Mouse (Mus musculus) lung, adult 2 months (tissue): ENCODE results near the gene Chp1.

Experiments
- CTCF ChIP-seq: fragments of 200-500 bp; IDR thresholded peaks from 2 replicates; pipeline ENCODE4 v1.5.1; 2011; ENCODE audit warnings: mild to moderate bottlenecking, low read length, control low read depth; ENCODE audit not compliant: insufficient read depth
- POLR2A ChIP-seq: fragments of 200-500 bp; IDR thresholded peaks from 2 replicates; pipeline ENCODE4 v1.6.1; 2011; ENCODE audit warnings: low read depth, mild to moderate bottlenecking, control low read depth, low read length, borderline replicate concordance; ENCODE audit errors: extremely low read depth

- TF ChIP-seq CTCF = no peak
- no peak for TF ChIP-seq POLR2A
Measured at GRCm38 (mm10) chr2:119558737-119559340, 11.3 kb downstream of the Chp1 start.
